Mouse (Mus musculus): ENCODE data around the gene Adk.

DNA sequence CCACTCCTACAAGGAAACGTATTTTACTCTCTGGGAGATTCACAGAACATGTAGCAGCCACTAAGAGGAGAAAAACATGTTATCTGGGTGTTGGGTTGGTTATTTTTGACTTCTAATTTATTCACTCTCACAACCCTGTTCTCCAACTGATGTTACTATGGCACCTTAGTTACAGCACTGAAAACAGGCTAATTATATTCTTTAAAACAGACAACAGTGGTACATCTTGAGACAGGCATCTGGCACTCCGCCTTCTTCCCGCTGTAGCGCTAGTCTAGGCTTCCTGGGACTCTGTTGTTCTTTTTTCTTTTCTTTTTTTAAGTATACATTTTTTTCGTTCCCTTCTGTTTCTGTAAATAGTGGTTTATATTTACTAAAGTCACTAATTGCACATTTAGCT is 258.2 kb downstream of the Adk start:
- TF ChIP-seq CTCF (IDR thresholded peaks at IDR 0.05; ENCODE audit: borderline replicate concordance, insufficient read depth, low read depth, low read length), result no peak
- no peak for TF ChIP-seq POLR2A (IDR thresholded peaks at IDR 0.05; ENCODE audit: borderline replicate concordance, insufficient read depth, low read length)
